Mouse (Mus musculus) hindbrain, embryonic 13.5 days (tissue): ENCODE measurements around the gene Gng3. TPM values are rescaled to one million over a fixed set of nuclear protein-coding genes. Genes with fewer than 3 reads are reported as not detected.

Experiments
- ATAC-seq: fragments of 200-750 bp; cut with Nextera tagmentation; 2 replicates; pipeline ENCODE4 v1.8.0; 2017; ENCODE audit warnings: moderate TSS enrichment; ENCODE audit not compliant: low FRiP score
- H3K27ac ChIP-seq: fragments of 300-500 bp; sonication (generic); 2 replicates; pipeline ENCODE4 v1.5.1; 2015; ENCODE audit warnings: inconsistent platforms, mild to moderate bottlenecking, moderate library complexity
- H3K27me3 ChIP-seq: fragments of 300-500 bp; sonication (generic); 2 replicates; pipeline ENCODE4 v1.6.1; 2015; ENCODE audit warnings: mild to moderate bottlenecking, inconsistent platforms
- H3K36me3 ChIP-seq: fragments of 300-500 bp; sonication (generic); 2 replicates; pipeline ENCODE4 v1.6.1; 2015; ENCODE audit warnings: mild to moderate bottlenecking, inconsistent platforms
- H3K4me1 ChIP-seq: fragments of 300-500 bp; sonication (generic); replicated peaks from 2 replicates; pipeline ENCODE4 v1.6.1; 2015; ENCODE audit warnings: inconsistent platforms
- H3K4me2 ChIP-seq: fragments of 300-500 bp; sonication (generic); 2 replicates; pipeline ENCODE4 v1.6.1; 2015; ENCODE audit warnings: inconsistent platforms, mild to moderate bottlenecking, moderate library complexity
- H3K4me3 ChIP-seq: fragments of 300-500 bp; sonication (generic); 2 replicates; pipeline ENCODE4 v1.5.1; 2015; ENCODE audit warnings: mild to moderate bottlenecking, inconsistent platforms
- H3K9ac ChIP-seq: fragments of 300-500 bp; sonication (generic); 2 replicates; pipeline ENCODE4 v1.6.1; 2015; ENCODE audit warnings: mild to moderate bottlenecking, inconsistent platforms
- H3K9me3 ChIP-seq: fragments of 300-500 bp; sonication (generic); 2 replicates; pipeline ENCODE4 v1.6.1; 2016; ENCODE audit warnings: inconsistent platforms
- WGBS: fragments of 180-500 bp; shearing (Covaris S2); methylation state at CpG from one replicate; pipeline ENCODE4 v1.1.7; 2015; 5-methylcytosine and 5-hydroxymethylcytosine counted together
- microRNA-seq: library from miRNA; unstranded; fragments of <30 nt; microRNA quantifications from one replicate; pipeline ENCODE4, GENCODE M21; 2016
- polyA plus RNA-seq: library from polyadenylated mRNA; unstranded; fragments of >200 nt; fragmentation: Nextera tagmentation; extraction: Ambion mirVana; gene quantifications from 2 replicates; pipeline ENCODE4 v1.2.1, GENCODE M21; 2015

The Gng3 gene
- polyA plus RNA-seq, 1 experiment from 2014 or later: 346 TPM

- H3K4me1 ChIP-seq: peaks cover 25% of the 10 kb centered on the region
- H3K4me3 ChIP-seq: peak within 1 kb of the TSS; percentile 80
- peak within 1 kb of the TSS; percentile 86 for H3K9ac ChIP-seq
- H3K9me3 ChIP-seq: no peaks in the 10 kb centered on the region
- H3K4me2 ChIP-seq: peak within 1 kb of the TSS; percentile 97
- peak; percentile 70 for ATAC-seq
- WGBS: 2% methylated on average over 25 of the region's 25 CpGs
- H3K27me3 ChIP-seq: no peaks in the 10 kb centered on the region
- H3K27ac ChIP-seq: peak within 1 kb of the TSS; percentile 71
- H3K36me3 ChIP-seq: peaks cover 27% of the 10 kb centered on the region
Measured at GRCm38 (mm10) chr19:8798264-8798946, 40.6 kb downstream of the Gng3 start, which contains the start of gene Polr2g. TSS of gene Polr2g (minus strand) at chr19:8798577.

GRCm38 (mm10) chr19:8790171-8790570 is 48.8 kb downstream of the Gng3 start:
- no peak overlapping the region for H3K27ac ChIP-seq
- H3K27me3 ChIP-seq: no peaks in the 10 kb centered on the region
- H3K4me2 ChIP-seq: no peak overlapping the region
- ATAC-seq: no peak
- no peak overlapping the region for H3K9ac ChIP-seq
- H3K4me3 ChIP-seq: no peak overlapping the region
- H3K9me3 ChIP-seq: no peaks in the 10 kb centered on the region
- 91% methylated on average over 7 of the region's 7 CpGs for WGBS
- peaks cover 37% of the 10 kb centered on the region for H3K36me3 ChIP-seq
- peaks cover 16% of the 10 kb centered on the region for H3K4me1 ChIP-seq

GRCm38 (mm10) chr19:8789171-8789570 is 49.8 kb downstream of the Gng3 start:
- no peak for ATAC-seq
- Histone ChIP-seq H3K9me3 (no peaks in the 10 kb centered on the region), H3K4me2 (no peak overlapping the region), H3K4me1 (peaks cover 18% of the 10 kb centered on the region), H3K9ac (peak overlapping the region; percentile 53), H3K4me3 (no peak overlapping the region), H3K27me3 (no peaks in the 10 kb centered on the region), H3K36me3 (peaks cover 27% of the 10 kb centered on the region), H3K27ac (peak overlapping the region; percentile 58; the same call in 1 of the 2 replicates)
- 38% methylated on average over 1 of the region's 1 CpGs for WGBS

GRCm38 (mm10) chr19:8788521-8788920 is 50.5 kb downstream of the Gng3 start:
- 19% methylated on average over 3 of the region's 3 CpGs for WGBS
- H3K36me3 ChIP-seq: peaks cover 24% of the 10 kb centered on the region
- no peaks in the 10 kb centered on the region for H3K9me3 ChIP-seq
- peak overlapping the region; percentile 53 for H3K9ac ChIP-seq
- no peak overlapping the region for H3K4me2 ChIP-seq
- H3K27ac ChIP-seq: peak overlapping the region; percentile 58; the same call in 1 of the 2 replicates
- no peak overlapping the region for H3K4me3 ChIP-seq
- H3K4me1 ChIP-seq: peaks cover 18% of the 10 kb centered on the region
- no peak for ATAC-seq
- H3K27me3 ChIP-seq: no peaks in the 10 kb centered on the region

Small RNA genes lying within 50 kb of the gene (microRNA-seq; reads per million reads assigned to microRNA genes)
- gene Mir5136: not detected

Other genes starting within 250 kb of the Gng3 start
- 4.4 and 4.8 TPM in 2 replicates for gene Slc22a8, start 247.9 kb downstream of the Gng3 start, polyA plus RNA-seq
- 8.3 and 9.8 TPM in 2 replicates for gene Slc22a6, start 221.2 kb downstream of the Gng3 start, polyA plus RNA-seq
- 0.51 and 0.71 TPM in 2 replicates for gene Chrm1, start 175.4 kb downstream of the Gng3 start, polyA plus RNA-seq
- 153 and 163 TPM in 2 replicates for gene Slc3a2, start 115.8 kb downstream of the Gng3 start, polyA plus RNA-seq
- 82.6 and 89.9 TPM in 2 replicates for gene Wdr74, start 103.4 kb downstream of the Gng3 start, polyA plus RNA-seq
- 1.9 and 3.0 TPM in 2 replicates for gene 1700092M07Rik, start 98.5 kb downstream of the Gng3 start, polyA plus RNA-seq
- gene Stx5a, start 97.8 kb downstream of the Gng3 start, polyA plus RNA-seq: 120 and 128 TPM in 2 replicates
- 168 and 170 TPM in 2 replicates for gene Nxf1, start 82.1 kb downstream of the Gng3 start, polyA plus RNA-seq
- 257 and 258 TPM in 2 replicates for gene Tmem223, start 68.2 kb downstream of the Gng3 start, polyA plus RNA-seq
- gene Tmem179b, start 64.7 kb downstream of the Gng3 start, polyA plus RNA-seq: 38.1 and 38.6 TPM in 2 replicates
- 27.1 and 30.1 TPM in 2 replicates for gene Taf6l, start 52.8 kb downstream of the Gng3 start, polyA plus RNA-seq
- gene Polr2g, start 40.6 kb downstream of the Gng3 start, polyA plus RNA-seq: 153 and 163 TPM in 2 replicates
- 8.0 and 8.4 TPM in 2 replicates for gene Zbtb3, start 36.6 kb downstream of the Gng3 start, polyA plus RNA-seq
- gene Ttc9c, start 19.9 kb downstream of the Gng3 start, polyA plus RNA-seq: 60.4 and 61.4 TPM in 2 replicates
- 5.8 and 6.3 TPM in 2 replicates for gene Hnrnpul2, start 19.2 kb downstream of the Gng3 start, polyA plus RNA-seq
- gene AC129217.1, start 9.4 kb downstream of the Gng3 start, polyA plus RNA-seq: not detected in 2 replicates
- gene Bscl2, start 1.7 kb downstream of the Gng3 start, polyA plus RNA-seq: 82.9 and 84.0 TPM in 2 replicates
- gene Lrrn4cl, start 11.6 kb upstream of the Gng3 start, polyA plus RNA-seq: 1.0 and 1.3 TPM in 2 replicates
- 162 TPM in 2 replicates for gene Ubxn1, start 32.3 kb upstream of the Gng3 start, polyA plus RNA-seq
- 71.0 and 72.3 TPM in 2 replicates for gene Uqcc3, start 41.7 kb upstream of the Gng3 start, polyA plus RNA-seq
- gene Lbhd1, start 44.5 kb upstream of the Gng3 start, polyA plus RNA-seq: 45.3 and 57.7 TPM in 2 replicates
- gene Gm49403, start 44.7 kb upstream of the Gng3 start, polyA plus RNA-seq: not detected in 2 replicates
- gene 1810009A15Rik, start 49.7 kb upstream of the Gng3 start, polyA plus RNA-seq: 56.5 and 61.6 TPM in 2 replicates
- gene Gm49416, start 49.7 kb upstream of the Gng3 start, polyA plus RNA-seq: not detected in 2 replicates
- 34.3 and 34.6 TPM in 2 replicates for gene Ints5, start 53.8 kb upstream of the Gng3 start, polyA plus RNA-seq
- 91.7 and 95.9 TPM in 2 replicates for gene Ganab, start 58.9 kb upstream of the Gng3 start, polyA plus RNA-seq
- gene B3gat3, start 81.2 kb upstream of the Gng3 start, polyA plus RNA-seq: 89.7 and 91.8 TPM in 2 replicates
- gene Rom1, start 90.2 kb upstream of the Gng3 start, polyA plus RNA-seq: 1.6 and 1.8 TPM in 2 replicates
- 9.4 and 11.3 TPM in 2 replicates for gene Eml3, start 90.4 kb upstream of the Gng3 start, polyA plus RNA-seq
- 133 and 137 TPM in 2 replicates for gene Mta2, start 102.7 kb upstream of the Gng3 start, polyA plus RNA-seq
- gene Tut1, start 114.7 kb upstream of the Gng3 start, polyA plus RNA-seq: 29.4 and 31.1 TPM in 2 replicates
- gene Eef1g, start 127.8 kb upstream of the Gng3 start, polyA plus RNA-seq: 344 and 348 TPM in 2 replicates
- 5.7 and 6.4 TPM in 2 replicates for gene Ahnak, start 150.1 kb upstream of the Gng3 start, polyA plus RNA-seq
- not detected in 2 replicates for gene Scgb1a1, start 248.8 kb upstream of the Gng3 start, polyA plus RNA-seq